Mouse (Mus musculus): ENCODE results near the gene Ccnc.

- TF ChIP-seq CTCF (IDR thresholded peaks at IDR 0.05; ENCODE audit: low read depth) (peak; percentile 48), EP300 (IDR thresholded peaks at IDR 0.05; ENCODE audit: low read depth) (no peak)
These were observed 11.7 kb downstream of the Ccnc start for GRCm38 (mm10) chr4:21739169-21739568.

Data from liver, postnatal 0 days (tissue).